Mouse (Mus musculus) intestine, postnatal 0 days (tissue): ENCODE measurements around the gene Ephb2. TPM values are rescaled to one million over a fixed set of nuclear protein-coding genes. Genes with fewer than 3 reads are reported as not detected.

Experiments
- ATAC-seq: fragments of 200-750 bp; cut with Nextera tagmentation; 2 replicates; pipeline ENCODE4 v1.8.0; 2017; ENCODE audit warnings: mild to moderate bottlenecking, moderate TSS enrichment, moderate library complexity
- H3K27ac ChIP-seq: fragments of 300-500 bp; sonication (generic); 2 replicates; pipeline ENCODE4 v1.5.1; 2014; ENCODE audit warnings: mild to moderate bottlenecking, low read depth, low read length, moderate library complexity
- H3K27me3 ChIP-seq: fragments of 300-500 bp; sonication (generic); replicated peaks from 2 replicates; pipeline ENCODE4 v1.6.1; 2014; ENCODE audit warnings: low read length, mixed read lengths; ENCODE audit not compliant: control insufficient read depth, insufficient read depth
- H3K36me3 ChIP-seq: fragments of 300-500 bp; sonication (generic); 2 replicates; pipeline ENCODE4 v1.6.1; 2014; ENCODE audit warnings: mild to moderate bottlenecking, moderate library complexity; ENCODE audit not compliant: control insufficient read depth, insufficient read depth
- H3K4me1 ChIP-seq: fragments of 300-500 bp; sonication (generic); replicated peaks from 2 replicates; pipeline ENCODE4 v1.6.1; 2014; ENCODE audit warnings: antibody characterized with exemption, low read length, mixed read lengths; ENCODE audit not compliant: control insufficient read depth, insufficient read depth
- H3K4me2 ChIP-seq: fragments of 300-500 bp; sonication (generic); replicated peaks from 2 replicates; pipeline ENCODE4 v1.6.1; 2014; ENCODE audit warnings: low read depth, mild to moderate bottlenecking, moderate library complexity
- H3K4me3 ChIP-seq: fragments of 300-500 bp; sonication (generic); 2 replicates; pipeline ENCODE4 v1.5.1; 2014; ENCODE audit warnings: low read depth, low read length
- H3K9ac ChIP-seq: fragments of 300-500 bp; sonication (generic); 2 replicates; pipeline ENCODE4 v1.6.1; 2014; ENCODE audit warnings: mild to moderate bottlenecking, low read depth, low read length
- H3K9me3 ChIP-seq: fragments of 300-500 bp; sonication (generic); 2 replicates; pipeline ENCODE4 v1.6.1; 2016; ENCODE audit warnings: mixed run types; ENCODE audit not compliant: control insufficient read depth
- CTCF ChIP-seq: sonication (generic); IDR thresholded peaks from 2 replicates; pipeline ENCODE4 v1.5.1; 2016; ENCODE audit warnings: low read depth, mild to moderate bottlenecking, control low read depth, antibody characterized with exemption, moderate library complexity
- whole genome bisulfite sequencing: fragments of 180-500 bp; shearing (Covaris S2); extraction: QIAGEN DNeasy Blood & Tissue Kit; methylation state at CpG from one replicate; pipeline ENCODE4 v1.1.7; 2014; 5-methylcytosine and 5-hydroxymethylcytosine counted together
- polyA plus RNA-seq: library from polyadenylated mRNA; unstranded; fragments of >200 nt; fragmentation: Nextera tagmentation; extraction: Ambion mirVana; gene quantifications from 2 replicates; pipeline ENCODE4 v1.2.1, GENCODE M21; 2015

The Ephb2 gene
- polyA plus RNA-seq = 5.7 TPM in 2 replicates

DNA sequence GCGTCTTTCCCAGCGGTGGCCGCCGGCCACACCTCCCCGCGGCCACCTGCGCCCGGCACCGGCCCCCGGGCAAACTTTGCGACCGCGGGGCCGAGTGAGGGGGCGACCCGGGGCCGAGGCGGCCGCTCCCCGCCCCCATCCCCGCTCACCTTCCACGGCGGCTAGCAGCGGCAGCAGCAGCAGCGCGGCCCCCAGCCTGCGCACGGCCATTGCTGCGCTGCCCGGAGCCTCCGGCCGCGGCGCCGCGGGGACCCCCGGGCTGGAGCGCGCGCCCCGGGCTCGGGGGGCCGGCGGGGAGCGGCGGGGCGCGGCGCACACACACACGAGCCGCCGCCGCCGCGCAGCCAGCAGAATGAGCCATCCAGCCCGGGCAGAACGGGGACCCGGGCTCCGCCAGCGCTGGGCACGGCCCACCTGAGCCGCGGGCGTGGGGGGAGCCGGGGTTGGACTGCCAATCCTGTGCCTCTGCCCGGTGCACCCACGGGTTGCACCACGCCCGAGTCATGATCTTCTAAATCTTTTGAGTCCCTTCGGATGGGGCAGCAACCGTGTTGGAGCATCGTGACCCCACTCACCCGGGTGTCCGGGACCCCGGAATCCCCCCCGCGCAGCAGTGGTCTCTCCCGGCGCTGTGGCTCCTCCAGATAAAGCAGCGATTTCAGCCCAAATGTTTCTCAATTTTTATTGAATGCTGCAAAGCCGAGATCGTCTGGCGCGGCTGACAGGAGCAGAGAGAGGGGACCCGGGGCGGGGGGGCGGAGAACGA lies at the start of gene Ephb2:
Gene Ephb2 (minus strand): TSS at position 368 of the 766 bp plus-strand sequence.
- no peaks in the 10 kb centered on the region for H3K36me3 ChIP-seq
- H3K27ac ChIP-seq = peak within 1 kb of the TSS; percentile 70; the same call in 1 of the 2 replicates
- H3K4me1 ChIP-seq = no peaks in the 10 kb centered on the region; the same call in 1 of the 2 replicates
- under 1% methylated on average over 69 of the region's 88 CpGs for WGBS
- no peak for TF ChIP-seq CTCF
- peak within 1 kb of the TSS; percentile 98 for H3K4me2 ChIP-seq
- H3K4me3 ChIP-seq = peak within 1 kb of the TSS; percentile 73
- H3K9ac ChIP-seq = peak within 1 kb of the TSS; percentile 65
- no peaks in the 10 kb centered on the region for H3K9me3 ChIP-seq
- ATAC-seq = peak; percentile 71
- H3K27me3 ChIP-seq = no peaks in the 10 kb centered on the region

DNA sequence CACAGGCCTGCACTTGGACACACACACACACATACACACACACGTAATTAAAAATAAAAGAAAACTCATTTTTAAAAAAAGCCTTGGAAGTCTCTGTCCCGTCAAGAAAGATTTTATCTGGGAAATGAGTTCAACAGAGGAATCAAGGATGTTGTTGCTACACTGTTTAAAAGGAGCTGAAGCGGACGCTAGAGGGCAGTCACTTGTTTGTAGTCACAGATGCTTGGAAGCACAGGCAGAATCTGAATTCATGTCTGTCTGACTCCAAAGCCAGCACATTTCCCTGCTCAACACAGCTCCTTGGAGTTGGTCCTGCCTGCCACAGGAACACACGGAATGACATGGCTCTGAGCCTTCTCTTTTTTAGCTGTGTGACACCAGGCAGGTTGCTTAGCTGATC lies 42.8 kb upstream of the Ephb2 start:
- Histone ChIP-seq H3K9ac (no peak overlapping the region), H3K9me3 (no peaks in the 10 kb centered on the region), H3K27ac (no peak overlapping the region), H3K27me3 (no peaks in the 10 kb centered on the region), H3K4me3 (no peak overlapping the region), H3K4me2 (no peak overlapping the region), H3K36me3 (no peaks in the 10 kb centered on the region), H3K4me1 (no peaks in the 10 kb centered on the region)
- ATAC-seq = no peak
- peak; percentile 59 for TF ChIP-seq CTCF
- WGBS = 30% methylated on average over 5 of the region's 5 CpGs

DNA sequence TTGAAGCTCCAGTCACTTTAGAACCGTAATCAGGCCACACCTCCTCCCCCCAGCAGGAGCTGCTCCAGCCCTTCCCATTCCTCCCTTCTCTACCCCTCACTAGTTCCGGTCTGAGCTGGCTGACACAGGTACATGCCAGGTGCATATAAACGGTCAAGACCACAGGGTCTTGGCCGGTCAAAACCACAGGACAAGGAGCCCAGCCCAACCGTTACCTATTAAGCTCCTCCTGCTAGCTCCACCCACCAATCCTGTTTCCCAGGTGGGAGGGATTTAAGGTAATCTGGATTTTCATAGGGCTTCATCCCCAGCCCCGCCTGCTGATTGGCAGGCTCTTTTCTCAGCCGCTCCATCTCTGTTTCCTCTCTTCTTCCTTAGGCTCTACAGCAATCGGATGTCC lies 42.4 kb upstream of the Ephb2 start:
- Histone ChIP-seq H3K9me3 (no peaks in the 10 kb centered on the region), H3K4me2 (no peak overlapping the region), H3K4me3 (no peak overlapping the region), H3K4me1 (no peaks in the 10 kb centered on the region), H3K27me3 (no peaks in the 10 kb centered on the region), H3K36me3 (no peaks in the 10 kb centered on the region), H3K9ac (no peak overlapping the region), H3K27ac (no peak overlapping the region)
- no peak; the same call in 1 of the 2 replicates for ATAC-seq
- TF ChIP-seq CTCF = no peak
- WGBS = 48% methylated on average over 8 of the region's 8 CpGs

DNA sequence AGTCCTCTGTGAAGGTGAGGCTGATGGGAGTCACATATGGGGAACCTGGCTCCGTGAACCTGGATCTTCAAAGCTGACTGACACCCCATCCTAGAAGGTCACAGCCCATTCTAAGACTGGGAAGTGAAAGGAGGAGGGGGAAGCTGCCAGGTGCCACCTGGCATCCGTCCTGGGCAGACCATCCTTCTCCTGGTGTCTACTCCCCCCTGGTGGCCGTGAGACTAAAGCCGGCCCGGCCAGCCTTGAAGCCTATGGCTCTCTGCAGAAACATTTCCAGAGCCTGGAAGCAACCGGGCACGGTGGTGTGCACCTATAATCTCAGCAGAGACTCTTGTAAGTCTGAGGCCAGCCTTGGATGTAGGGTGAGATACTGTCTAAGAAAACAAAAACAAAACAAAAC lies 41.2 kb upstream of the Ephb2 start:
- no peak overlapping the region for H3K27ac ChIP-seq
- H3K36me3 ChIP-seq = no peaks in the 10 kb centered on the region
- no peaks in the 10 kb centered on the region for H3K4me1 ChIP-seq
- no peaks in the 10 kb centered on the region for H3K9me3 ChIP-seq
- ATAC-seq = peak; percentile 64
- no peaks in the 10 kb centered on the region for H3K27me3 ChIP-seq
- no peak overlapping the region for H3K9ac ChIP-seq
- TF ChIP-seq CTCF = peak; percentile 89
- 17% methylated on average over 7 of the region's 7 CpGs for WGBS
- H3K4me3 ChIP-seq = no peak overlapping the region
- no peak overlapping the region for H3K4me2 ChIP-seq

DNA sequence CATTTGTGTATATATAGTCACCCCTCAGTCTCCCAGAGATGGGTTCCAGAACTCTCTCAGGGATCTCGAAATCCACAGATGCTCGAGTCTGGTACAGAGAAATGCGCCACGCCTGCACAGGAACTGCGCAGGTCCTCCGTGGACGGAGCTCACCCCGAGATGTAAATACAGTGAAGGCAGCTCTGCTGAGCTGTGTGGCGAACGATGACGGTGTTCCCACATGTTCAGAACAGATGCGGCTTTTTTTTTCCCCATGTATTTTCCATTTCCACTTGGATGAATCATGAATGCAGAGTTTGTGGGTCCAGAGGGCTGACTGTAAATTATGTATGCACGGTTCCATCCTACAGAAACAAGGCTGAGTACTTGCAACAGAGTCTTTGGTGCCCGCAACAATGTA lies 39.2 kb upstream of the Ephb2 start:
- Histone ChIP-seq H3K36me3 (no peaks in the 10 kb centered on the region), H3K4me3 (no peak overlapping the region), H3K27me3 (no peaks in the 10 kb centered on the region), H3K4me1 (no peaks in the 10 kb centered on the region), H3K4me2 (no peak overlapping the region), H3K9ac (no peak overlapping the region), H3K27ac (no peak overlapping the region), H3K9me3 (no peaks in the 10 kb centered on the region)
- no peak for ATAC-seq
- TF ChIP-seq CTCF = no peak
- 84% methylated on average over 14 of the region's 14 CpGs for WGBS

DNA sequence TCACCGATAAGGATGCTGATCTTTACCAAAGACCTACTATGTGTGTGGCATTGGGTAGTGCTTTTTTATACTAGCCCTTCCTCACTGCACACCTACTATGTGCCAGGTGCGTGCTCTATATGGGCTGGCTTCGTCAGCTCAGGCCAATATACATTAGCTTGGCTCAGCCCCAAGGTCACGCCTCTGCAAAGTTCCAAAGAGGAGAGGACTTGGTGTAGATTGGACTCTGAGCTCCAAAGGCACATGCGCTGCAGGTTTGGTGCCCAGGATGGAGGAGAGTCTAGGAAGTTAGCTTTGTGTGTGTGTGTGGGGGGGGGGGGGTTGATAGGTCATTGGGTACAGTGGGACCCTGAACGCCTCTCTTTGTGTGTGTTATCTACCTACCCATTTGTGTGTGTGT lies 32.6 kb upstream of the Ephb2 start:
- H3K4me3 ChIP-seq = no peak overlapping the region
- H3K27ac ChIP-seq = no peak overlapping the region
- H3K36me3 ChIP-seq = no peaks in the 10 kb centered on the region
- H3K27me3 ChIP-seq = no peaks in the 10 kb centered on the region
- TF ChIP-seq CTCF = no peak
- no peak overlapping the region for H3K4me2 ChIP-seq
- ATAC-seq = peak; percentile 77
- no peaks in the 10 kb centered on the region for H3K4me1 ChIP-seq
- WGBS = 36% methylated on average over 6 of the region's 6 CpGs
- no peaks in the 10 kb centered on the region for H3K9me3 ChIP-seq
- H3K9ac ChIP-seq = no peak overlapping the region
